Mouse (Mus musculus): Measurements from ENCODE around the gene Olfr1006. TPM values are rescaled to one million over a fixed set of nuclear protein-coding genes. Genes with fewer than 3 reads are reported as not detected.
"Not testable (repeated sequence)": the region's sequence is repeated elsewhere in the genome, so short reads cannot be mapped to it uniquely, and the experiment has no call there.

Gene Olfr1006
- polyA plus RNA-seq (2016; fragmentation: Nextera tagmentation; extraction: Ambion mirVana) = not detected in 2 replicates

GRCm38 (mm10) chr2:85678667-85679066, at the start of gene Olfr1006:
Gene Olfr1006, minus strand, starts transcription at chr2:85678767.
- Histone ChIP-seq H3K27ac (no peak within 1 kb of the TSS), H3K4me1 (replicated peaks) (no peaks in the 10 kb centered on the region), H3K9me3 (no peaks in the 10 kb centered on the region), H3K27me3 (no peaks in the 10 kb centered on the region), H3K9ac (replicated peaks) (no peak within 1 kb of the TSS), H3K36me3 (no peaks in the 10 kb centered on the region), H3K4me3 (replicated peaks) (no peak within 1 kb of the TSS), H3K4me2 (no peak within 1 kb of the TSS)
- no peak for ATAC-seq (ENCODE audit: insufficient number of reproducible peaks, insufficient read depth, low FRiP score, low TSS enrichment, low read depth)

- WGBS = 11% methylated on average over 3 of the region's 3 CpGs
- no peak for ATAC-seq (ENCODE audit: insufficient number of reproducible peaks, insufficient read depth, low FRiP score, low TSS enrichment, low read depth)
- Histone ChIP-seq H3K4me3 (replicated peaks) (no peak overlapping the region), H3K36me3 (no peaks in the 10 kb centered on the region), H3K9me3 (no peaks in the 10 kb centered on the region), H3K4me1 (replicated peaks) (no peaks in the 10 kb centered on the region), H3K27me3 (no peaks in the 10 kb centered on the region), H3K9ac (replicated peaks) (no peak overlapping the region), H3K4me2 (no peak overlapping the region), H3K27ac (no peak overlapping the region)
Observed at GRCm38 (mm10) chr2:85725793-85726192, 47.2 kb upstream of the Olfr1006 start.

- Histone ChIP-seq H3K4me2 (no peak within 1 kb of the TSS), H3K36me3 (no peaks in the 10 kb centered on the region), H3K4me1 (replicated peaks) (no peaks in the 10 kb centered on the region), H3K9ac (replicated peaks) (no peak within 1 kb of the TSS), H3K27ac (no peak within 1 kb of the TSS), H3K9me3 (no peaks in the 10 kb centered on the region), H3K27me3 (no peaks in the 10 kb centered on the region), H3K4me3 (replicated peaks) (no peak within 1 kb of the TSS)
- WGBS = 85% methylated on average over 1 of the region's 1 CpGs
- no peak for ATAC-seq (ENCODE audit: insufficient number of reproducible peaks, insufficient read depth, low FRiP score, low TSS enrichment, low read depth)
Observed at GRCm38 (mm10) chr2:85715119-85715518, 36.6 kb upstream of the Olfr1006 start, which contains the start of gene Olfr1009. Gene Olfr1009, plus strand, starts transcription at chr2:85715419.

GRCm38 (mm10) chr2:85711159-85711558, 32.6 kb upstream of the Olfr1006 start:
- Histone ChIP-seq H3K4me3 (replicated peaks) (no peak overlapping the region), H3K9me3 (no peaks in the 10 kb centered on the region), H3K27ac (no peak overlapping the region), H3K27me3 (no peaks in the 10 kb centered on the region), H3K9ac (replicated peaks) (no peak overlapping the region), H3K4me2 (no peak overlapping the region), H3K4me1 (replicated peaks) (no peaks in the 10 kb centered on the region), H3K36me3 (no peaks in the 10 kb centered on the region)
- ATAC-seq (ENCODE audit: insufficient number of reproducible peaks, insufficient read depth, low FRiP score, low TSS enrichment, low read depth) = no peak
- WGBS = 9% methylated on average over 1 of the region's 1 CpGs

- not testable (repeated sequence) for ATAC-seq (ENCODE audit: insufficient number of reproducible peaks, insufficient read depth, low FRiP score, low TSS enrichment, low read depth); H3K4me2 ChIP-seq; H3K27ac ChIP-seq; H3K27me3 ChIP-seq; H3K36me3 ChIP-seq; H3K9ac ChIP-seq (replicated peaks); H3K4me3 ChIP-seq (replicated peaks); H3K4me1 ChIP-seq (replicated peaks); H3K9me3 ChIP-seq
- 30% methylated on average over 2 of the region's 2 CpGs for WGBS
Observed at GRCm38 (mm10) chr2:85710680-85711079, 32.1 kb upstream of the Olfr1006 start.

- no peaks in the 10 kb centered on the region for H3K36me3 ChIP-seq
- peaks cover 4% of the 10 kb centered on the region; the same call in 1 of the 2 replicates for H3K9me3 ChIP-seq
- H3K4me2 ChIP-seq = no peak within 1 kb of the TSS
- H3K27me3 ChIP-seq = no peaks in the 10 kb centered on the region
- ATAC-seq (ENCODE audit: insufficient number of reproducible peaks, insufficient read depth, low FRiP score, low TSS enrichment, low read depth) = no peak
- no peak within 1 kb of the TSS for H3K4me3 ChIP-seq (replicated peaks)
- H3K27ac ChIP-seq = no peak within 1 kb of the TSS
- no peaks in the 10 kb centered on the region for H3K4me1 ChIP-seq (replicated peaks)
- no peak within 1 kb of the TSS for H3K9ac ChIP-seq (replicated peaks)
Observed at GRCm38 (mm10) chr2:85689131-85689530, 10.6 kb upstream of the Olfr1006 start, which contains the start of gene Olfr1008. Gene Olfr1008, plus strand, starts transcription at chr2:85689431.

- H3K27ac ChIP-seq; H3K9ac ChIP-seq (replicated peaks); H3K4me1 ChIP-seq (replicated peaks): not testable (repeated sequence)
Observed at GRCm38 (mm10) chr2:85664355-85664754, 14.2 kb downstream of the Olfr1006 start, which contains the start of gene Olfr154. Gene Olfr154, minus strand, starts transcription at chr2:85664455.

GRCm38 (mm10) chr2:85650604-85651003, 28.0 kb downstream of the Olfr1006 start, which contains the start of gene Olfr1002:
Gene Olfr1002, minus strand, starts transcription at chr2:85650704.
- no peaks in the 10 kb centered on the region for H3K27me3 ChIP-seq
- no peak for ATAC-seq (ENCODE audit: insufficient number of reproducible peaks, insufficient read depth, low FRiP score, low TSS enrichment, low read depth)
- H3K4me3 ChIP-seq (replicated peaks) = no peak within 1 kb of the TSS
- H3K4me1 ChIP-seq (replicated peaks) = no peaks in the 10 kb centered on the region
- H3K27ac ChIP-seq = no peak within 1 kb of the TSS
- no peaks in the 10 kb centered on the region for H3K36me3 ChIP-seq
- no peak within 1 kb of the TSS for H3K9ac ChIP-seq (replicated peaks)
- no peak within 1 kb of the TSS for H3K4me2 ChIP-seq
- no peaks in the 10 kb centered on the region for H3K9me3 ChIP-seq
- WGBS = 93% methylated on average over 1 of the region's 1 CpGs

More at GRCm38 (mm10) chr2:85664355-85664754, 14.2 kb downstream of the Olfr1006 start, which contains the start of gene Olfr154:
- H3K36me3 ChIP-seq; H3K4me3 ChIP-seq (replicated peaks); H3K9me3 ChIP-seq; ATAC-seq (ENCODE audit: insufficient number of reproducible peaks, insufficient read depth, low FRiP score, low TSS enrichment, low read depth); H3K4me2 ChIP-seq; H3K27me3 ChIP-seq: not testable (repeated sequence)

Other genes starting within 250 kb of the Olfr1006 start
- not detected in 2 replicates for gene Olfr994, start 242.3 kb downstream of the Olfr1006 start, polyA plus RNA-seq (2016; fragmentation: Nextera tagmentation; extraction: Ambion mirVana)
- not detected in 2 replicates for gene Olfr995, start 235.1 kb downstream of the Olfr1006 start, polyA plus RNA-seq (2016; fragmentation: Nextera tagmentation; extraction: Ambion mirVana)
- not detected in 2 replicates for gene 4833423E24Rik, start 159.7 kb downstream of the Olfr1006 start, polyA plus RNA-seq (2016; fragmentation: Nextera tagmentation; extraction: Ambion mirVana)
- gene Olfr996, start 99.6 kb downstream of the Olfr1006 start, polyA plus RNA-seq (2016; fragmentation: Nextera tagmentation; extraction: Ambion mirVana) = not detected in 2 replicates
- not detected in 2 replicates for gene Olfr998, start 89.8 kb downstream of the Olfr1006 start, polyA plus RNA-seq (2016; fragmentation: Nextera tagmentation; extraction: Ambion mirVana)
- gene Olfr1000, start 66.9 kb downstream of the Olfr1006 start, polyA plus RNA-seq (2016; fragmentation: Nextera tagmentation; extraction: Ambion mirVana) = not detected in 2 replicates
- gene Olfr1002, start 28.1 kb downstream of the Olfr1006 start, polyA plus RNA-seq (2016; fragmentation: Nextera tagmentation; extraction: Ambion mirVana) = not detected in 2 replicates
- not detected in 2 replicates for gene Olfr154, start 14.3 kb downstream of the Olfr1006 start, polyA plus RNA-seq (2016; fragmentation: Nextera tagmentation; extraction: Ambion mirVana)
- not detected in 2 replicates for gene Olfr1008, start 10.7 kb upstream of the Olfr1006 start, polyA plus RNA-seq (2016; fragmentation: Nextera tagmentation; extraction: Ambion mirVana)
- not detected in 2 replicates for gene Olfr1009, start 36.7 kb upstream of the Olfr1006 start, polyA plus RNA-seq (2016; fragmentation: Nextera tagmentation; extraction: Ambion mirVana)
- not detected in 2 replicates for gene Olfr1012, start 84.0 kb upstream of the Olfr1006 start, polyA plus RNA-seq (2016; fragmentation: Nextera tagmentation; extraction: Ambion mirVana)
- not detected in 2 replicates for gene Olfr1013, start 88.3 kb upstream of the Olfr1006 start, polyA plus RNA-seq (2016; fragmentation: Nextera tagmentation; extraction: Ambion mirVana)
- not detected in 2 replicates for gene Olfr1014, start 93.9 kb upstream of the Olfr1006 start, polyA plus RNA-seq (2016; fragmentation: Nextera tagmentation; extraction: Ambion mirVana)
- not detected in 2 replicates for gene Olfr1015, start 103.2 kb upstream of the Olfr1006 start, polyA plus RNA-seq (2016; fragmentation: Nextera tagmentation; extraction: Ambion mirVana)
- gene Olfr1016, start 123.8 kb upstream of the Olfr1006 start, polyA plus RNA-seq (2016; fragmentation: Nextera tagmentation; extraction: Ambion mirVana) = not detected in 2 replicates
- gene Olfr1018, start 139.7 kb upstream of the Olfr1006 start, polyA plus RNA-seq (2016; fragmentation: Nextera tagmentation; extraction: Ambion mirVana) = not detected in 2 replicates
- not detected in 2 replicates for gene Olfr1019, start 166.7 kb upstream of the Olfr1006 start, polyA plus RNA-seq (2016; fragmentation: Nextera tagmentation; extraction: Ambion mirVana)
- not detected in 2 replicates for gene Olfr1020, start 168.3 kb upstream of the Olfr1006 start, polyA plus RNA-seq (2016; fragmentation: Nextera tagmentation; extraction: Ambion mirVana)
- not detected in 2 replicates for gene Olfr1022, start 189.8 kb upstream of the Olfr1006 start, polyA plus RNA-seq (2016; fragmentation: Nextera tagmentation; extraction: Ambion mirVana)
- not detected in 2 replicates for gene Olfr1023, start 206.9 kb upstream of the Olfr1006 start, polyA plus RNA-seq (2016; fragmentation: Nextera tagmentation; extraction: Ambion mirVana)
- not detected in 2 replicates for gene Olfr1024, start 226.3 kb upstream of the Olfr1006 start, polyA plus RNA-seq (2016; fragmentation: Nextera tagmentation; extraction: Ambion mirVana)
- gene Olfr1025-ps1, start 236.4 kb upstream of the Olfr1006 start, polyA plus RNA-seq (2016; fragmentation: Nextera tagmentation; extraction: Ambion mirVana) = not detected in 2 replicates
- gene Olfr1026, start 242.8 kb upstream of the Olfr1006 start, polyA plus RNA-seq (2016; fragmentation: Nextera tagmentation; extraction: Ambion mirVana) = not detected in 2 replicates

Data from limb, embryonic 12.5 days (tissue).